Comparison of ENCODE assay signal across 10 mouse cellular contexts in the genomic region with DNA sequence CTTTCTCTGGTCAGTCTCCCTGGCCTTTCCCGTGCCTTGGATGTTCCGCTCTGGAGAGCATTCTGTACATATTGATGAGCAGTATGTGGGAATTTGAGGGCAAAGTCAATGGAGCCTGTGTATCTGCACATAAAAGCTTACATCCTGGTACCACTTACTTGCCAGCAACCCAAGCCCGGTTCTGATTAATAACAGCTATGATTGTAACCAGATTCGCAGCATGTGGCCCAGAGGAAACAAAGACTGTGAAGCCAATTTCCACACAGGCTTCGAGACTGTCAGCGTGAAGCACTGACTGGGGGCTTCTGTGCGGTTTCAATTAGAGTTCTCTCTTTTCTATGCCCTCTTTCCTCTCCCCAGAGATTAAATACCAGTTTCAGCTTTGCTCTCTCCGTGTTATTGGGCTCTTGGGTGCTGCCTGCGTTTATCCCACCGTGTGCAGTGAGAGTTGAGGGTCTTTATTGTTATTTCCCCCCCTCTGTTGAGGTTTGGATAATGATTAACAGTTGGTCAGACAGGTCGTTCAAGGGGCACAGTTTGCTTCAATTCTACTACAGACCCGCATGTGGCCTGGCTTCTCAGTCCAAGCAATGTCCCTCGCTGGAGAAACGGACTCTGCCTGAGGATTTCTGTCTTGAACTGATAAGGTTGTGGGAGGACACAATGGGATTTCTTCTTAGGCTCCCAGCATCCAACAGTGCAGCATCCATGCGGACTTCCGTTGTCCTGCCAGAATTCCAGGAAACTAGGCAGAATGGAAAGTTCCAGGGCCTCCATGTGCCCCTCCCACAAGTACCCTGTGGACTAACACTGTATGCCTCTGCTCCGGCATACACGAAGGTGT.
DNase-seq lines count a peak whose midpoint lies in the region; ATAC-seq and TF ChIP-seq lines count a peak whose summit lies in the region.
"Had no signal": no experiment of that assay in that cellular context is flagged by ENCODE, and none has a peak within 500 bp of the region (broad histone marks: within the 10 kb centered on the region; RNA-seq: fewer than 3 reads in every experiment).

No protein-coding gene starts in this region.

- H3K36me3 ChIP-seq in forebrain, embryonic 15.5 days = no peaks in the 10 kb centered on the region
- H3K36me3 ChIP-seq in midbrain, embryonic 13.5 days = no peaks in the 10 kb centered on the region
- no peaks in the 10 kb centered on the region for H3K36me3 ChIP-seq in liver, postnatal 0 days (replicated peaks; ENCODE audit: insufficient read depth, low read length)
- H3K36me3 ChIP-seq: G1E; heart, embryonic 10.5 days had no signal

- H3K27me3 ChIP-seq in forebrain, embryonic 15.5 days = no peaks in the 10 kb centered on the region
- H3K27me3 ChIP-seq in midbrain, embryonic 13.5 days = no peaks in the 10 kb centered on the region
- no peaks in the 10 kb centered on the region for H3K27me3 ChIP-seq in liver, postnatal 0 days (ENCODE audit: insufficient read depth, low read length)

- 52% methylated on average over 18 of the region's 18 CpGs for WGBS in forebrain, embryonic 15.5 days
- WGBS in midbrain, embryonic 13.5 days = 44% methylated on average over 18 of the region's 18 CpGs
- 51% methylated on average over 18 of the region's 18 CpGs for WGBS in liver, postnatal 0 days (ENCODE audit: insufficient replicate concordance)

- no peak for TF ChIP-seq CTCF in liver, postnatal 0 days (IDR thresholded peaks at IDR 0.05; ENCODE audit: low read depth)

- intact Hi-C loops in gastrocnemius, postnatal 14 days (cut with DNase I; ENCODE audit: low total_unique reads) = loop anchor here (10.0 kb wide), 1 partner anchor 132 kb away; no protein-coding TSS in a partner anchor

- no peak for TF ChIP-seq EP300 in liver, postnatal 0 days (IDR thresholded peaks at IDR 0.05; ENCODE audit: low read depth)

- DNase-seq in embryo, embryonic 10 days (ENCODE audit: low spot score) = peak; percentile 59
- peak; percentile 26 for DNase-seq in kidney, postnatal 10 days
- no peak for DNase-seq in spleen, adult 18-20 months
- no peak for DNase-seq in gastrocnemius, postnatal 14 days
- no peak for DNase-seq in liver, postnatal 0 days
- no peak for DNase-seq in adrenal gland, adult (ENCODE audit: inconsistent age in 2 of 2, low spot score in 1 of 2)

- H3K27ac ChIP-seq in forebrain, embryonic 15.5 days (replicated peaks) = no peak overlapping the region
- H3K27ac ChIP-seq in midbrain, embryonic 13.5 days = no peak overlapping the region
- no peak overlapping the region for H3K27ac ChIP-seq in liver, postnatal 0 days (ENCODE audit: low read depth)
- H3K27ac ChIP-seq: heart, embryonic 10.5 days had no signal

- no peak overlapping the region for H3K9ac ChIP-seq in forebrain, embryonic 15.5 days (replicated peaks)
- H3K9ac ChIP-seq in midbrain, embryonic 13.5 days (replicated peaks) = no peak overlapping the region
- no peak overlapping the region for H3K9ac ChIP-seq in liver, postnatal 0 days (replicated peaks)

- 0 out of 2 replicates have a peak, but pooled peaks cover 3% of the 10 kb centered on the region for H3K4me1 ChIP-seq in forebrain, embryonic 15.5 days
- H3K4me1 ChIP-seq in midbrain, embryonic 13.5 days (replicated peaks) = peaks cover 13% of the 10 kb centered on the region
- H3K4me1 ChIP-seq in liver, postnatal 0 days (ENCODE audit: insufficient read depth) = no peaks in the 10 kb centered on the region

- peak; percentile 53 for ATAC-seq in forebrain, embryonic 15.5 days (replicated peaks)
- peak; percentile 55 for ATAC-seq in midbrain, embryonic 13.5 days
- no peak for ATAC-seq in liver, postnatal 0 days

- H3K4me3 ChIP-seq in forebrain, embryonic 15.5 days = no peak overlapping the region
- no peak overlapping the region for H3K4me3 ChIP-seq in midbrain, embryonic 13.5 days (replicated peaks)
- no peak overlapping the region for H3K4me3 ChIP-seq in liver, postnatal 0 days (ENCODE audit: low read depth, low read length)
- H3K4me3 ChIP-seq: heart, embryonic 10.5 days had no signal

- H3K9me3 ChIP-seq in forebrain, embryonic 15.5 days = no peaks in the 10 kb centered on the region
- no peaks in the 10 kb centered on the region for H3K9me3 ChIP-seq in midbrain, embryonic 13.5 days
- no peaks in the 10 kb centered on the region for H3K9me3 ChIP-seq in liver, postnatal 0 days (ENCODE audit: low read length)
- H3K9me3 ChIP-seq: G1E; heart, embryonic 10.5 days had no signal

- no peak overlapping the region for H3K4me2 ChIP-seq in forebrain, embryonic 15.5 days (replicated peaks)
- no peak overlapping the region for H3K4me2 ChIP-seq in midbrain, embryonic 13.5 days (replicated peaks)
- no peak overlapping the region for H3K4me2 ChIP-seq in liver, postnatal 0 days (ENCODE audit: low read depth, low read length)

Comparison
In these comparisons a context has a peak if more than half of its experiments do, and no peak if none do; other contexts are left out.
1. DNase-seq: peak in embryo, embryonic 10 days (single experiment) and kidney, postnatal 10 days (single experiment); none in spleen, adult 18-20 months (0 of 2), gastrocnemius, postnatal 14 days (single experiment), liver, postnatal 0 days (single experiment) and adrenal gland, adult (0 of 2).